Mouse (Mus musculus) MEL (cell line): ENCODE measurements around the gene Rtn1. TPM values are rescaled to one million over a fixed set of nuclear protein-coding genes. Genes with fewer than 3 reads are reported as not detected.

Experiments used
- DNase-seq: peaks from one replicate; pipeline ENCODE4 v3.0.0; 2011; ENCODE audit warnings: low read depth, low spot score
- H3K27ac ChIP-seq: 2 replicates; pipeline ENCODE4 v1.5.1; 2012; ENCODE audit warnings: low read depth, mild to moderate bottlenecking, control low read depth, low read length, moderate library complexity; ENCODE audit not compliant: control insufficient read depth
- H3K27me3 ChIP-seq, 2 experiments: fragments of 150-350 bp in 1 of 2; sonication (generic) in 1 of 2; 2 replicates each; pipeline ENCODE4 v1.6.1; 2012; ENCODE audit warnings: low read length in 2 of 2, mild to moderate bottlenecking in 2 of 2, improper control_type of control experiment in 1 of 2, moderate library complexity in 1 of 2; ENCODE audit not compliant: insufficient read depth in 2 of 2, control insufficient read depth in 1 of 2
- H3K36me3 ChIP-seq, 2 experiments: 2 replicates each; pipeline ENCODE4 v1.6.1; 2012 to 2014; ENCODE audit warnings: low read length in 2 of 2, improper control_type of control experiment in 1 of 2, inconsistent platforms in 1 of 2, mild to moderate bottlenecking in 1 of 2; ENCODE audit not compliant: insufficient read depth in 2 of 2, control insufficient read depth in 1 of 2
- H3K4me1 ChIP-seq, 2 experiments: fragments of 150-350 bp in 1 of 2; sonication (generic) in 1 of 2; 2 replicates each; pipeline ENCODE4 v1.6.1; 2012; ENCODE audit warnings: low read length in 2 of 2, improper control_type of control experiment in 1 of 2, mild to moderate bottlenecking in 1 of 2; ENCODE audit not compliant: insufficient read depth in 2 of 2, control insufficient read depth in 1 of 2
- H3K4me3 ChIP-seq, 2 experiments: fragments of 150-350 bp in 1 of 2; sonication (generic) in 1 of 2; 2 replicates each; pipeline ENCODE4 v1.5.1; 2012; ENCODE audit warnings: low read depth in 2 of 2, low read length in 2 of 2, mild to moderate bottlenecking in 2 of 2, moderate library complexity in 2 of 2, control low read depth in 1 of 2, improper control_type of control experiment in 1 of 2; ENCODE audit not compliant: control insufficient read depth in 1 of 2, insufficient read depth in 1 of 2
- H3K79me2 ChIP-seq: 2 replicates; pipeline ENCODE4 v1.6.1; 2012; ENCODE audit warnings: mild to moderate bottlenecking, low read length, moderate library complexity; ENCODE audit not compliant: control insufficient read depth, poor library complexity, insufficient read depth
- H3K9ac ChIP-seq: 2 replicates; pipeline ENCODE4 v1.6.1; 2012; ENCODE audit warnings: low read depth, mild to moderate bottlenecking, control low read depth, low read length, moderate library complexity; ENCODE audit not compliant: control insufficient read depth, poor library complexity, severe bottlenecking
- H3K9me3 ChIP-seq: fragments of 150-350 bp; sonication (generic); replicated peaks from 2 replicates; pipeline ENCODE4 v1.6.1; 2012; ENCODE audit warnings: mild to moderate bottlenecking, low read length, improper control_type of control experiment, moderate library complexity; ENCODE audit not compliant: insufficient read depth
- BHLHE40 ChIP-seq: IDR thresholded peaks from 2 replicates; pipeline ENCODE4 v1.6.1; 2012; ENCODE audit warnings: low read depth, mild to moderate bottlenecking, inconsistent platforms, low read length, improper control_type of control experiment, borderline replicate concordance
- CHD2 ChIP-seq: IDR thresholded peaks from 2 replicates; pipeline ENCODE4 v1.6.1; 2011; ENCODE audit warnings: low read length, improper control_type of control experiment
- CTCF ChIP-seq, 3 experiments: IDR thresholded peaks in 2 of 3; conservative IDR thresholded peaks in 1 of 3; 2 replicates each; pipeline ENCODE4 v1.5.1; 2011 to 2012; ENCODE audit warnings: low read length in 3 of 3, low read depth in 2 of 3, mild to moderate bottlenecking in 2 of 3, improper control_type of control experiment in 1 of 3, inconsistent platforms in 1 of 3, mixed read lengths in 1 of 3, moderate library complexity in 1 of 3; ENCODE audit not compliant: control insufficient read depth in 1 of 3, insufficient read depth in 1 of 3, poor library complexity in 1 of 3, severe bottlenecking in 1 of 3
- GABPA ChIP-seq: IDR thresholded peaks from 2 replicates; pipeline ENCODE4 v1.6.1; 2012; ENCODE audit warnings: low read depth, mild to moderate bottlenecking, inconsistent platforms, low read length, improper control_type of control experiment, moderate library complexity
- GATA1 ChIP-seq: IDR thresholded peaks from 2 replicates; pipeline ENCODE4 v1.6.1; 2011; ENCODE audit warnings: low read depth, low read length, improper control_type of control experiment
- HCFC1 ChIP-seq: IDR thresholded peaks from 2 replicates; pipeline ENCODE4 v1.6.1; 2012; ENCODE audit warnings: low read depth, mild to moderate bottlenecking, inconsistent platforms, low read length, improper control_type of control experiment, moderate library complexity
- MAZ ChIP-seq: IDR thresholded peaks from 2 replicates; pipeline ENCODE4 v1.6.1; 2012; ENCODE audit warnings: low read depth, mild to moderate bottlenecking, inconsistent platforms, low read length, improper control_type of control experiment
- MYB ChIP-seq: IDR thresholded peaks from 2 replicates; pipeline ENCODE4 v1.6.1; 2011; ENCODE audit warnings: mild to moderate bottlenecking, low read depth, low read length, improper control_type of control experiment
- NRF1 ChIP-seq: IDR thresholded peaks from 2 replicates; pipeline ENCODE4 v1.6.1; 2014; ENCODE audit warnings: low read depth, mild to moderate bottlenecking, inconsistent platforms, low read length, improper control_type of control experiment, moderate library complexity; ENCODE audit not compliant: poor library complexity, insufficient read depth, severe bottlenecking
- POLR2A ChIP-seq, 2 experiments: IDR thresholded peaks; 2 replicates each; pipeline ENCODE4 v1.6.1; 2011 to 2012; ENCODE audit warnings: low read length in 2 of 2, mild to moderate bottlenecking in 2 of 2, control low read depth in 1 of 2, improper control_type of control experiment in 1 of 2, low read depth in 1 of 2, moderate library complexity in 1 of 2; ENCODE audit not compliant: control insufficient read depth in 1 of 2, insufficient read depth in 1 of 2, poor library complexity in 1 of 2
- TAL1 ChIP-seq: IDR thresholded peaks from 2 replicates; pipeline ENCODE4 v1.6.1; 2012; ENCODE audit warnings: mild to moderate bottlenecking, inconsistent platforms, low read length, moderate library complexity, mixed read lengths
- TCF12 ChIP-seq: IDR thresholded peaks from 2 replicates; pipeline ENCODE4 v1.6.1; 2014; ENCODE audit warnings: low read depth, mild to moderate bottlenecking, inconsistent platforms, low read length, improper control_type of control experiment, moderate library complexity
- USF1 ChIP-seq: IDR thresholded peaks from 2 replicates; pipeline ENCODE4 v1.6.1; 2014; ENCODE audit warnings: low read depth, mild to moderate bottlenecking, inconsistent platforms, low read length, improper control_type of control experiment, moderate library complexity
- USF2 ChIP-seq, 2 experiments: IDR thresholded peaks; 2 replicates each; pipeline ENCODE4 v1.6.1; 2011 to 2012; ENCODE audit warnings: improper control_type of control experiment in 2 of 2, low read length in 2 of 2, borderline replicate concordance in 1 of 2, inconsistent platforms in 1 of 2, low read depth in 1 of 2, mild to moderate bottlenecking in 1 of 2; ENCODE audit not compliant: insufficient read depth in 1 of 2
- ZKSCAN1 ChIP-seq: IDR thresholded peaks from 2 replicates; pipeline ENCODE4 v1.6.1; 2012; ENCODE audit warnings: low read depth, mild to moderate bottlenecking, inconsistent platforms, low read length, improper control_type of control experiment, moderate library complexity
- polyA plus RNA-seq, 2 experiments: library from polyadenylated mRNA; stranded (reverse) in 1 of 2; unstranded in 1 of 2; fragments of >175 nt in 1 of 2; fragments of >200 nt in 1 of 2; gene quantifications; 2 replicates each; pipeline versions ENCODE4 v1.2.1 to v1.2.4; 2012; ENCODE audit warnings: low replicate concordance in 2 of 2, low read depth in 1 of 2; ENCODE audit not compliant: insufficient read length in 2 of 2, insufficient read depth in 1 of 2, missing spikeins in 1 of 2
- total RNA-seq: library from RNA; depleted of rRNA; stranded (reverse); fragments of 300-350 nt; gene quantifications from 2 replicates; pipeline ENCODE4 v1.2.3, GENCODE M21; 2012

Gene Rtn1
- total and polyA plus RNA-seq, 3 experiments, result not detected

- Histone ChIP-seq H3K9ac (no peak overlapping the region), H3K36me3 (no peaks in the 10 kb centered on the region), H3K4me1 (no peaks in the 10 kb centered on the region), H3K27ac (no peak overlapping the region), H3K79me2 (no peaks in the 10 kb centered on the region), H3K27me3 (no peaks in the 10 kb centered on the region), H3K9me3 (no peaks in the 10 kb centered on the region), H3K4me3 (no peak overlapping the region)
- TF ChIP-seq ZKSCAN1 (no peak), GABPA (no peak), POLR2A (IDR thresholded peaks at IDR 0.05; ENCODE audit: control insufficient read depth in 1 of 2, insufficient read depth in 1 of 2, low read depth in 1 of 2, low read length in 2 of 2, poor library complexity in 1 of 2) (no peak), NRF1 (no peak), CTCF (IDR thresholded peaks at IDR 0.05 in 2 of 3, conservative IDR thresholded peaks at IDR 0.05 in 1 of 3; ENCODE audit: control insufficient read depth in 1 of 3, insufficient read depth in 1 of 3, low read depth in 2 of 3, low read length in 3 of 3, poor library complexity in 1 of 3, severe bottlenecking in 1 of 3) (no peak), MAZ (no peak), HCFC1 (no peak), USF1 (no peak), CHD2 (no peak), TAL1 (no peak), MYB (no peak)
- no peak for DNase-seq
Observed at GRCm38 (mm10) chr12:72332488-72333013, 76.3 kb downstream of the Rtn1 start.

GRCm38 (mm10) chr12:72331912-72332487 is 76.9 kb downstream of the Rtn1 start:
- DNase-seq, result no peak
- TF ChIP-seq TCF12 (no peak), BHLHE40 (no peak), USF2 (IDR thresholded peaks at IDR 0.05; ENCODE audit: borderline replicate concordance in 1 of 2, insufficient read depth in 1 of 2, low read depth in 1 of 2, low read length in 2 of 2) (no peak)
- TF ChIP-seq, all 39 proteins: peak for 0
- Histone ChIP-seq H3K27me3 (no peaks in the 10 kb centered on the region), H3K4me1 (no peaks in the 10 kb centered on the region), H3K27ac (no peak overlapping the region), H3K4me3 (no peak overlapping the region), H3K9ac (no peak overlapping the region), H3K36me3 (no peaks in the 10 kb centered on the region), H3K9me3 (no peaks in the 10 kb centered on the region), H3K79me2 (no peaks in the 10 kb centered on the region)

- no peak overlapping the region for H3K4me3 ChIP-seq
- H3K79me2 ChIP-seq, result no peaks in the 10 kb centered on the region
- H3K27ac ChIP-seq, result no peak overlapping the region
- no peaks in the 10 kb centered on the region for H3K9me3 ChIP-seq
- H3K4me1 ChIP-seq, result no peaks in the 10 kb centered on the region
- peak; percentile 2 for DNase-seq
- TF ChIP-seq GATA1, result no peak
- 0 out of 2 replicates have a peak, but pooled peaks have one; percentile 7 for TF ChIP-seq TCF12
- H3K9ac ChIP-seq, result no peak overlapping the region
- H3K27me3 ChIP-seq, result no peaks in the 10 kb centered on the region
- no peaks in the 10 kb centered on the region for H3K36me3 ChIP-seq
Observed at GRCm38 (mm10) chr12:72326087-72326486, 82.8 kb downstream of the Rtn1 start.
